Mouse (Mus musculus): Measurements from ENCODE around the gene 4921511M17Rik.
A peak's percentile ranks its signal among the peaks of the same experiment; 100 is the strongest.
"Not testable (repeated sequence)": the region's sequence is repeated elsewhere in the genome, so short reads cannot be mapped to it uniquely, and the experiment has no call there.

Gene 4921511M17Rik

GRCm38 (mm10) chrX:154033727-154034126 lies at the start of gene 4921511M17Rik:
4921511M17Rik (minus strand) TSS chrX:154033827.
- DNase-seq: not testable (repeated sequence)

GRCm38 (mm10) chrX:154054939-154055338 lies 21.3 kb upstream of the 4921511M17Rik start, which contains the start of gene Gm10057:
Gm10057 (minus strand) TSS chrX:154055039.
- DNase-seq: not testable (repeated sequence)

- not testable (repeated sequence) for DNase-seq
These were observed 21.1 kb downstream of the 4921511M17Rik start, which contains the start of gene Samt1 for GRCm38 (mm10) chrX:154012540-154012939. Samt1 (minus strand) TSS chrX:154012640.

GRCm38 (mm10) chrX:153976914-153977313 lies 56.7 kb downstream of the 4921511M17Rik start:
- not testable (repeated sequence) for DNase-seq

GRCm38 (mm10) chrX:153976467-153976866 lies 57.2 kb downstream of the 4921511M17Rik start:
- DNase-seq: not testable (repeated sequence)

- peak; percentile 3 to 36 for DNase-seq
These were observed 59.2 kb downstream of the 4921511M17Rik start for GRCm38 (mm10) chrX:153974450-153974849.
